Mouse (Mus musculus) frontal cortex, postnatal 14 days (tissue): ENCODE measurements around the gene Fam13a.

Experiments
- DNase-seq, 2 experiments: peaks; one replicate each; pipeline ENCODE4 v3.0.0; 2022; ENCODE audit warnings: low spot score in 2 of 2

Fam13a gene

GRCm38 (mm10) chr6:58999044-58999453 is 25.3 kb downstream of the Fam13a start:
- no peak for DNase-seq

- no peak for DNase-seq
These were observed 25.8 kb downstream of the Fam13a start for GRCm38 (mm10) chr6:58998528-58998927.

GRCm38 (mm10) chr6:58989149-58989548 is 35.2 kb downstream of the Fam13a start:
- no peak for DNase-seq

- no peak for DNase-seq
These were observed 35.6 kb downstream of the Fam13a start for GRCm38 (mm10) chr6:58988706-58989105.

- DNase-seq: no peak
These were observed 37.2 kb downstream of the Fam13a start for GRCm38 (mm10) chr6:58987166-58987565.

GRCm38 (mm10) chr6:58985186-58985585 is 39.2 kb downstream of the Fam13a start:
- no peak for DNase-seq

- DNase-seq: no peak
These were observed 49.1 kb downstream of the Fam13a start for GRCm38 (mm10) chr6:58975249-58975648.

GRCm38 (mm10) chr6:58974428-58974827 is 49.9 kb downstream of the Fam13a start:
- DNase-seq: no peak

GRCm38 (mm10) chr6:58972873-58973272 is 51.5 kb downstream of the Fam13a start:
- no peak for DNase-seq

GRCm38 (mm10) chr6:58968272-58968671 is 56.1 kb downstream of the Fam13a start:
- no peak for DNase-seq

GRCm38 (mm10) chr6:58965071-58965831 is 59.1 kb downstream of the Fam13a start:
- DNase-seq: no peak

- no peak for DNase-seq
These were observed 59.8 kb downstream of the Fam13a start for GRCm38 (mm10) chr6:58964565-58964964.

- DNase-seq: no peak
These were observed 60.3 kb downstream of the Fam13a start for GRCm38 (mm10) chr6:58964091-58964490.

GRCm38 (mm10) chr6:58962691-58963090 is 61.7 kb downstream of the Fam13a start:
- no peak for DNase-seq

- no peak for DNase-seq
These were observed 63.8 kb downstream of the Fam13a start for GRCm38 (mm10) chr6:58960523-58960922.

GRCm38 (mm10) chr6:58951128-58951992 is 73.0 kb downstream of the Fam13a start:
- no peak for DNase-seq

GRCm38 (mm10) chr6:58950410-58950809 is 73.9 kb downstream of the Fam13a start:
- no peak for DNase-seq

- no peak for DNase-seq
These were observed 77.5 kb downstream of the Fam13a start for GRCm38 (mm10) chr6:58946840-58947239.

GRCm38 (mm10) chr6:58946246-58946645 is 78.1 kb downstream of the Fam13a start:
- no peak for DNase-seq

- no peak for DNase-seq
These were observed 80.4 kb downstream of the Fam13a start for GRCm38 (mm10) chr6:58943958-58944357.

- no peak for DNase-seq
These were observed 82.1 kb downstream of the Fam13a start for GRCm38 (mm10) chr6:58942276-58942675.

GRCm38 (mm10) chr6:58937726-58938125 is 86.6 kb downstream of the Fam13a start:
- DNase-seq: no peak

GRCm38 (mm10) chr6:58934144-58934543 is 90.2 kb downstream of the Fam13a start:
- no peak for DNase-seq
